Mouse (Mus musculus) midbrain, embryonic 15.5 days (tissue): ENCODE data around the gene Slfn9. TPM values are rescaled to one million over a fixed set of nuclear protein-coding genes. Genes with fewer than 3 reads are reported as not detected.
"Not testable (repeated sequence)": the region's sequence is repeated elsewhere in the genome, so short reads cannot be mapped to it uniquely, and the experiment has no call there.

Experiments used
- ATAC-seq: fragments of 200-750 bp; cut with Nextera tagmentation; replicated peaks from 2 replicates; pipeline ENCODE4 v1.8.0; 2017; ENCODE audit warnings: moderate TSS enrichment
- H3K27ac ChIP-seq: fragments of 300-500 bp; sonication (generic); 2 replicates; pipeline ENCODE4 v1.5.1; 2015; ENCODE audit warnings: mild to moderate bottlenecking, inconsistent platforms
- H3K27me3 ChIP-seq: fragments of 300-500 bp; sonication (generic); replicated peaks from 2 replicates; pipeline ENCODE4 v1.6.1; 2015; ENCODE audit warnings: inconsistent platforms
- H3K36me3 ChIP-seq: fragments of 300-500 bp; sonication (generic); replicated peaks from 2 replicates; pipeline ENCODE4 v1.6.1; 2015; ENCODE audit warnings: inconsistent platforms
- H3K4me1 ChIP-seq: fragments of 300-500 bp; sonication (generic); 2 replicates; pipeline ENCODE4 v1.6.1; 2015; ENCODE audit warnings: inconsistent platforms
- H3K4me2 ChIP-seq: fragments of 300-500 bp; sonication (generic); 2 replicates; pipeline ENCODE4 v1.6.1; 2015; ENCODE audit warnings: inconsistent platforms, mild to moderate bottlenecking, moderate library complexity
- H3K4me3 ChIP-seq: fragments of 300-500 bp; sonication (generic); 2 replicates; pipeline ENCODE4 v1.5.1; 2015; ENCODE audit warnings: mild to moderate bottlenecking, inconsistent platforms
- H3K9ac ChIP-seq: fragments of 300-500 bp; sonication (generic); 2 replicates; pipeline ENCODE4 v1.6.1; 2015; ENCODE audit warnings: mild to moderate bottlenecking, inconsistent platforms
- H3K9me3 ChIP-seq: fragments of 300-500 bp; sonication (generic); 2 replicates; pipeline ENCODE4 v1.6.1; 2016; ENCODE audit warnings: inconsistent platforms
- WGBS: fragments of 180-500 bp; shearing (Covaris S2); methylation state at CpG from one replicate; pipeline ENCODE4 v1.1.7; 2015; ENCODE audit warnings: mixed read lengths; 5-methylcytosine and 5-hydroxymethylcytosine counted together
- polyA plus RNA-seq: library from polyadenylated mRNA; unstranded; fragments of >200 nt; fragmentation: Nextera tagmentation; extraction: Ambion mirVana; gene quantifications from 2 replicates; pipeline ENCODE4 v1.2.1, GENCODE M21; 2015

Slfn9 gene
- polyA plus RNA-seq, 1 experiment from 2014 or later, result 1.9 TPM

DNA sequence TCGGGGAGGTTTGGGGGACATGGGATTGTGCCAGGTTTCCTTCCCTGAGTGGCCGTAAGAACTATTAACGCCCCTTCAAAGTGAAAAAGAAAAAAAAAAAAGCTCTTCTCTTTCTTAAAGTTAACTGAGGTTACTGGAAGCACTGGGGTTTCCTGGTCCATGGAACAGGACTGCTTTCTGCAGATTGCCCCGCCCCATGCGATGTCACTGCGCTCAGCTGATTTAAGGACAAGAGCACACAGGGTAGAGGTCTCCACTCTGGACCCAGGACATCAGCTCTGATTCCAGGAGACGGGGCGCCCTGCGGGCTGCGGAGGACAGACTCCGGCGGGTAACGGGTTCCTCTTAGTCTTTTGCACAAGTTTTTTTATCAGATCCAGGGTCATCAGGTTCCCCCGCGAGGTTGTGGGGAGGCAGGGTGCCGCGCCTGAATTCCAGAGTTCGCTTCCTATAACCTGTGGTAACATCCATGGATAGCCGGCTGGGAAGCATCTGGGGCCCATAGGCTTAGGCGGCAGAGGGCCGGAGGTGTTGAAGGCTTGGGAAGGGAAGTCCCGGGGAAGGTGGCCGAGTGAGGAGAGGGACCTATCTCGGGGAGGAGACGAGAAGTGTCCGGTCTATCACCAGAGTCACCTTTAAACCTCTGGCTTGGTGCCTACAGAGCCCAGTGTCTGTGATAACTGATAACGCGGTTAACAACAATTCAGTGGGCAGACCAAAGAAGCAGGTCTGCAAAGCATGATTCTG, 39.6 kb downstream of the Slfn9 start:
- no peaks in the 10 kb centered on the region for H3K36me3 ChIP-seq
- H3K9ac ChIP-seq, result no peak overlapping the region
- ATAC-seq, result no peak
- H3K9me3 ChIP-seq, result no peaks in the 10 kb centered on the region
- H3K27me3 ChIP-seq, result peaks cover 40% of the 10 kb centered on the region
- 0 out of 2 replicates have a peak, but pooled peaks cover 4% of the 10 kb centered on the region for H3K4me1 ChIP-seq
- H3K4me2 ChIP-seq, result peak overlapping the region; percentile 18; the same call in 1 of the 2 replicates
- no peak overlapping the region for H3K4me3 ChIP-seq
- WGBS, result 9% methylated on average over 28 of the region's 28 CpGs
- no peak overlapping the region for H3K27ac ChIP-seq

DNA sequence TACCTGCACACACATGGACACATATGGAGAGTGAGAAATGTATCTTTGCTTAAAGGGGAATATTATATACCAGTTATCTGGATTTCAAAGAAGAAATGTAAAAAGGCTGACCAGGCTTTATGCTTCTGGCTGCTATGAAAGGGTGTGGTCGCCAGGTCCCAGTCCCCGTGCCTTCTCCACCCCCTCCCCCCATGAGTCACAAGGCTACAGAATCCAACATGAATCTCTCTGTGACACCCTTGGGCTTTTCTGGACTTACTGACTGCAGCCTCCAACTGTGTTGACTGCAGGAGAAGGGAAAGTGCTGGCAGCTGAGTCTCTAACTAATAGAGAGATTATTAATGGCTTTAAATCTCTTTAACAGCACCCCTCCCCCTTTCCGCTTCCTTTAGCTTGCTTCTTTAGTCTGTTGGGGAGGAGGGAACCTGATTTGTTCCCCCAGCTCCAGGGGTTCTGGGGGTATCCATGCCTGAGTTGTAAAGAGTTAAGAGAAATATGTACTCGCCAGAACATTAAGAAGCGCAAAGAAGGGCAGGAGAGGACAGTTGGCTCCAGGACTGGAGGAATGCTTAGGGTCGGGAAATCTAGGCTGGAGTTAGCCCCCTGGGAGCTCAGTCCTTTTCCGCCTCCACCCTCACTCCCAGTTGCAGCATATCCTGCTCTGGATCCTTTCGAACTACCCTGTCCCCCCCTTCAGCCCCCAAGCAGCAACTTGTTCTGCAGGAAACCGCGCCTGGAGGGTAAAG, 40.7 kb downstream of the Slfn9 start, which contains the start of gene Slfn5:
Slfn5 (plus strand) TSS at position 614 of the 746 bp plus-strand sequence.
- Histone ChIP-seq H3K27ac (no peak within 1 kb of the TSS), H3K9ac (no peak within 1 kb of the TSS), H3K4me2 (peak within 1 kb of the TSS; percentile 18; the same call in 1 of the 2 replicates), H3K36me3 (no peaks in the 10 kb centered on the region), H3K4me1 (0 out of 2 replicates have a peak, but pooled peaks cover 4% of the 10 kb centered on the region), H3K9me3 (no peaks in the 10 kb centered on the region), H3K4me3 (no peak within 1 kb of the TSS), H3K27me3 (peaks cover 40% of the 10 kb centered on the region)
- ATAC-seq, result no peak
- WGBS, result 8% methylated on average over 10 of the region's 10 CpGs

DNA sequence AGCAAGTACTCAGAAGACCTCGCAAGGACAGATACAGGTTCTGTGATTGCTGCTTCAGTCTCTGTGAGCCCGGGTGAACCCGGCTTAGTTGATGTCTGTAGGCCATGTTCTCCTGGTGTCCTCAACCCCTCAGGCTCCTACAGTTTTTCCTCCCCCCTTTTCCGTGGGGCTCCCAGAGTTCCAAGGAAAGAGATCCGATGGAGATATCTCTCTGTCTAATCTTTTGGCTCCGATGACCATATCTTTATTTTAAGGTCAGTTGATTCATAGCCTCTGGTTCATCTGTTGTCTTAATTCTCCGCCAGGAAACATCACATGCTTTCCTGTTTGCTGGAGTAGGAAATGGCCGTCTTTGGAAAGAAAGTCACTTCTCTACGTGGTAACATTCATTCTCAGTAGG, 42.6 kb downstream of the Slfn9 start:
- Histone ChIP-seq H3K36me3 (no peaks in the 10 kb centered on the region), H3K4me3 (no peak overlapping the region), H3K4me1 (0 out of 2 replicates have a peak, but pooled peaks cover 4% of the 10 kb centered on the region), H3K27ac (no peak overlapping the region), H3K9me3 (no peaks in the 10 kb centered on the region), H3K27me3 (peaks cover 39% of the 10 kb centered on the region), H3K9ac (no peak overlapping the region), H3K4me2 (no peak overlapping the region)
- 88% methylated on average over 9 of the region's 9 CpGs for WGBS
- ATAC-seq, result no peak

DNA sequence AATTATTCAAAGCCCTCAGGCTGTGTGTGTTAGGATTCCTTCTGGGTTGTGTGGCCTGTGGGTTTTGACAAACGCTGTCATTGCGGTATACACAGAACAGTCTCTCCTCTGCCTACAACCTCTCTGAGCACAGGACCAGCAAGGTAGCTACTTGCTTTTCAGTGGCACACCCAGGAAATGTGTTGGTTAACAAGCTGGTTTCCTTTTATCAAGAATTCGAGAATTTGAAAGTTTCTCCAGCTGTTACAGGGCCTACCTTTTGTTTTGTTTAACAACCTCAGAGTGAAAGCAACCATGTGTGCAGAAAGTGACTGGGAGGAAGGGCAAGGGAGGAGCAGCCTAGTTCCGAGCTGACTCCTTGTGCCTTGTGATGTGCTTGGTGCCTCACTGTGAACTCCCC, 44.2 kb downstream of the Slfn9 start:
- H3K4me2 ChIP-seq, result no peak overlapping the region
- no peak overlapping the region for H3K27ac ChIP-seq
- no peaks in the 10 kb centered on the region for H3K36me3 ChIP-seq
- WGBS, result 45% methylated on average over 4 of the region's 4 CpGs
- no peaks in the 10 kb centered on the region for H3K9me3 ChIP-seq
- 0 out of 2 replicates have a peak, but pooled peaks cover 4% of the 10 kb centered on the region for H3K4me1 ChIP-seq
- ATAC-seq, result no peak
- no peak overlapping the region for H3K4me3 ChIP-seq
- H3K27me3 ChIP-seq, result peaks cover 25% of the 10 kb centered on the region
- H3K9ac ChIP-seq, result no peak overlapping the region

DNA sequence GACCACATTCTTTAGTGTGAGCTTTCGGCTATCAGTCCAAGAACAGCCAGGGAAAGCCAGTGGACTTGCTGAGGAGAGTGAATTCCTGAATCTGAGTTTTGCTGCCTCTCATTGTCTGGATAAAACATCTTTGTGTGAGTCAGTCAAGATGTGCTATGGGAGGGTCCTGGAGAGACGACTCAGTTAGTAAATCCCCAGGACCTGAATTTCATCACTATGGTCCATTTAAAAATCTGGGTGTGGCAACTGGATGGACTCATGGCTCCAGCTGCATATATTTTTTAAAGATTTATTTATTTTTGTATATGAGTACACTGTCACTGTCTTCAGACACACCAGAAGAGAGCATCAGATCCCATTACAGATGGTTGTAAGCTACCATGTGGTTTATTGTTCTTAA, 46.0 kb downstream of the Slfn9 start:
- no peak overlapping the region for H3K4me2 ChIP-seq
- H3K9ac ChIP-seq, result no peak overlapping the region
- 64% methylated on average over 2 of the region's 2 CpGs for WGBS
- H3K4me3 ChIP-seq, result no peak overlapping the region
- peaks cover 12% of the 10 kb centered on the region for H3K27me3 ChIP-seq
- no peak overlapping the region for H3K27ac ChIP-seq
- no peaks in the 10 kb centered on the region for H3K9me3 ChIP-seq
- no peaks in the 10 kb centered on the region for H3K4me1 ChIP-seq
- ATAC-seq, result no peak
- H3K36me3 ChIP-seq, result no peaks in the 10 kb centered on the region

DNA sequence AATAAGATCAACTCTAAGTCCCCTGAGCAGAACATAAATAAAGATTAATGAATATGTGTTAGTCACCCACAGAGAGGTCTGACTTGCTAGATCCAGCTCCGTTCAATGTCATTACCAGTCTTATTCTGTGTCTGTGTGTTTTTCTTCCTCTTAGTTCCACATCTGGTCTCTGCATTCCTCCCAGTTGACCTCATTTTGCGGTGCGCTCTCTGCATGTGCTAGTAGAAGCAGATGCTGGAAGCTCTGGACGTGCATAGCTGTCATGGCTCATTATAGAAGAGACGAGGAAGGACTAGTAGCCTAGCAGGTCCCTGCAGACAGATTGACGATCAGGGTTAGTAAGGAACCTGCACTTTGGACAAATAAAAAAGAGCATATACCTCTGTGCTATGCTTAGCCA, 48.3 kb downstream of the Slfn9 start:
- 66% methylated on average over 6 of the region's 6 CpGs for WGBS

DNA sequence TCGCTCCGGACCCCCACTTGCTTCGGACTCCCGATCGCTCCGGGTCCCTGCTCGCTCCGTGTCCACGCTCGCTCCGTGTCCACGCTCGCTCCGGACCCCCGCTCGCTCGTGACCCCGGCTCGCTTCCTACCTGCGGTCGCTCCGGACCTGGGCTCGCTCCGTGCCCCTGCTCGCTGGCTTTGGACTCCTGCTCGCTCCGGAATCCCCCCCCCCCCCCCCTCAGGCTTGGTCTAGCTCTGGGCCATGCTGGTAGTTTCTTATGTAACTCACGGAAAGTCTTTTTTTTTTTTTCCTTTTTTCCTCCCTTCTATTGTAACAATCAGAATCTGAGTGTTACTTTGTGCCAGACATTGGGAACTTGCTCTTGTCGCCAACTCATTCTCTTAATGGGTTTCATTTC, 58.4 kb downstream of the Slfn9 start:
- Histone ChIP-seq H3K4me2 (peak overlapping the region; percentile 89), H3K36me3 (no peaks in the 10 kb centered on the region), H3K27me3 (peaks cover 54% of the 10 kb centered on the region), H3K9ac (no peak overlapping the region), H3K27ac (no peak overlapping the region), H3K4me1 (peaks cover 10% of the 10 kb centered on the region), H3K9me3 (no peaks in the 10 kb centered on the region), H3K4me3 (peak overlapping the region; percentile 43)
- under 1% methylated on average over 29 of the region's 29 CpGs for WGBS
- ATAC-seq, result no peak

More for the DNA sequence above, 48.3 kb downstream of the Slfn9 start:
- no peak overlapping the region for H3K4me3 ChIP-seq
- no peaks in the 10 kb centered on the region for H3K4me1 ChIP-seq
- H3K27me3 ChIP-seq, result 0 out of 2 replicates have a peak, but pooled peaks cover 3% of the 10 kb centered on the region
- no peak for ATAC-seq
- H3K27ac ChIP-seq, result no peak overlapping the region
- H3K9ac ChIP-seq, result no peak overlapping the region
- H3K9me3 ChIP-seq, result no peaks in the 10 kb centered on the region
- no peaks in the 10 kb centered on the region for H3K36me3 ChIP-seq
- no peak overlapping the region for H3K4me2 ChIP-seq

DNA sequence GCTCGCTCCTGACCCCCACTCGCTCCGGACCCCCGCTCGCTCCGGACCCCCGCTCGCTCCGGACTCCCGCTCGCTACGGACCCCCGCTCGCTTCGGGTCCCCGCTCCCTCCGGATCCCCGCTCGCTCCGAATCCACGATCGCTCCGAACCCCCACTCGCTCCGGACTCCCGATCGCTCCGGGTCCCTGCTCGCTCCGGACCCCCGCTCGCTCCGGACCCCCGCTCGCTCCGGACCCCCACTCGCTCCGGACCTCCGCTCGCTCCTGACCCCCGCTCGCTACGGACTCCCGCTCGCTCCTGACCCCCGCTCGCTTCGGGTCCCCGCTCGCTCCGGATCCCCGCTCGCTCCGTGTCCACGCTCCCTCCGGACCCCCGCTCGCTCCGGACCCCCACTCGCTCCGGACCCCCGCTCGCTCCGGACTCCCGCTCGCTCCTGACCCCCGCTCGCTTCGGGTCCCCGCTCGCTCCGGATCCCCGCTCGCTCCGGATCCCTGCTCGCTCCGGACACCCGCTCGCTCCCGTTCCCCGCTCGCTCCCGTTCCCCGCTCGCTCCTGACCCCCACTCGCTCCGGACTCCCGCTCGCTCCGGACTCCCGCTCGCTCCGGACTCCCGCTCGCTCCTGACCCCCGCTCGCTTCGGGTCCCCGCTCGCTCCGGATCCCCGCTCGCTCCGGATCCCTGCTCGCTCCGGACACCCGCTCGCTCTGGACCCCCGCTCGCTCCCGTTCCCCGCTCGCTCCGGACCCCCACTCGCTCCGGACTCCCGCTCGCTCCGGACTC, 59.8 kb downstream of the Slfn9 start:
- not testable (repeated sequence) for H3K4me1 ChIP-seq, H3K36me3 ChIP-seq, H3K27ac ChIP-seq, ATAC-seq, H3K9me3 ChIP-seq
- Histone ChIP-seq H3K4me3 (peak overlapping the region; percentile 43), H3K27me3 (peaks cover 58% of the 10 kb centered on the region), H3K4me2 (peak overlapping the region; percentile 89), H3K9ac (peak overlapping the region; percentile 39)
- under 1% methylated on average over 110 of the region's 119 CpGs for WGBS

DNA sequence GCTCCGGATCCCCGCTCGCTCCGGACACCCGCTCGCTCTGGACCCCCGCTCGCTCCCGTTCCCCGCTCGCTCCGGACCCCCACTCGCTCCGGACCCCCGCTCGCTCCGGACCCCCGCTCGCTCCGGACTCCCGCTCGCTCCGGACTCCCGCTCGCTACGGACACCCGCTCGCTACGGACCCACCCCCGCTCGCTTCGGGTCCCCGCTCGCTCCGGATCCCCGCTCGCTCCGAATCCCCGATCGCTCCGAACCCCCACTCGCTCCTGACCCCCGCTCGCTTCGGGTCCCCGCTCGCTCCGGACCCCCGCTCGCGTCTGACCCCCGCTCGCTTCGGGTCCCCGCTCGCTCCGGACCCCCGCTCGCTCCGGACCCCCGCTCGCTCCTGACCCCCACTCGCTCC, 60.5 kb downstream of the Slfn9 start:
- H3K9me3 ChIP-seq, H3K4me1 ChIP-seq, H3K36me3 ChIP-seq, H3K27ac ChIP-seq, ATAC-seq: not testable (repeated sequence)
- peak overlapping the region; percentile 39; the same call in 1 of the 2 replicates for H3K9ac ChIP-seq
- H3K27me3 ChIP-seq, result peaks cover 51% of the 10 kb centered on the region
- H3K4me3 ChIP-seq, result peak overlapping the region; percentile 43
- under 1% methylated on average over 59 of the region's 63 CpGs for WGBS
- H3K4me2 ChIP-seq, result peak overlapping the region; percentile 89

DNA sequence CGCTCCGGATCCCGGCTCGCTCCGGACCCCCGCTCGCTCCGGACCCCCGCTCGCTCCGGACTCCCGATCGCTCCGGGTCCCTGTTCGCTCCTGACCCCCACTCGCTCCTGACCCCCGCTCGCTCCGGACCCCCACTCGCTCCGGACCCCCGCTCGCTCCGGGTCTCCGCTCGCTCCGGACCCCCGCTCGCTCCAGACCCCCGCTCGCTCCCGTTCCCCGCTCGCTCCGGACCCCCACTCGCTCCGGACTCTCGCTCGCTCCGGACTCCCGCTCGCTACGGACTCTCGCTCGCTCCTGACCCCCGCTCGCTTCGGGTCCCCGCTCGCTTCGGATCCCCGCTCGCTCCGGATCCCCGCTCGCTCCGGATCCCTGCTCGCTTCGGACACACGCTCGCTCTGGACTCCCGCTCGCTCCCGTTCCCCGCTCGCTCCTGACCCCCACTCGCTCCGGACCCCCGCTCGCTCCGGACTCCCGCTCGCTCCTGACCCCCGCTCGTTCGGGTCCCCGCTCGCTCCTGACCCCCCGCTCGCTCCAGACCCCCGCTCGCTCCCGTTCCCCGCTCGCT, 61.2 kb downstream of the Slfn9 start:
- Histone ChIP-seq H3K27me3 (peaks cover 44% of the 10 kb centered on the region), H3K4me2 (peak overlapping the region; percentile 89), H3K4me3 (peak overlapping the region; percentile 43)
- not testable (repeated sequence) for H3K27ac ChIP-seq, H3K9me3 ChIP-seq, H3K9ac ChIP-seq, H3K36me3 ChIP-seq, ATAC-seq, H3K4me1 ChIP-seq
- 2% methylated on average over 81 of the region's 85 CpGs for WGBS

DNA sequence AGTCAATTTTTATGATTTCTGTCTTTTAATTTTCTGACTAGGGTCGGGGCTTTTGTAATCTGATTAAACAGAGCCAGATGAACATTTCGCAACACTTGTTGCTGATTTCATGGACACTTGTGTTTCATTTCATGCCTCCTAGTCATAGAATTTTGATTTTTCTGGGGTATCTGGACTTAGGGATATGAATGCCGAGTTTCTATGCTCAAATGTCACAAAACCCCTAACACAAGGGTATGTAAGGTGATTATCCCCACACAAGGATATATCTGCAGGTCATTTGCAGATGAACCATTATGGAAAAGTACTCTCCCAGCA, 62.0 kb downstream of the Slfn9 start:
- 55% methylated on average over 3 of the region's 3 CpGs for WGBS
- no peak overlapping the region for H3K27ac ChIP-seq
- H3K27me3 ChIP-seq, result peaks cover 38% of the 10 kb centered on the region
- no peak for ATAC-seq
- peaks cover 10% of the 10 kb centered on the region for H3K4me1 ChIP-seq
- no peaks in the 10 kb centered on the region for H3K36me3 ChIP-seq
- H3K9me3 ChIP-seq, result no peaks in the 10 kb centered on the region
- H3K4me2 ChIP-seq, result peak overlapping the region; percentile 89; the same call in 1 of the 2 replicates
- no peak overlapping the region for H3K9ac ChIP-seq
- H3K4me3 ChIP-seq, result no peak overlapping the region
